ENCODE assay signal across 9 mouse cellular contexts in genomic region chr13:103751421-103751820, GRCm38 (mm10). TPM values are rescaled to one million over a fixed set of nuclear protein-coding genes. Genes with fewer than 3 reads are reported as not detected.
A peak's percentile ranks its signal among the peaks of the same experiment; 100 is the strongest.
DNase-seq lines count a peak whose midpoint lies in the region; ATAC-seq and TF ChIP-seq lines count a peak whose summit lies in the region.
"Had no signal": no experiment of that assay in that cellular context is flagged by ENCODE, and none has a peak within 500 bp of the region (broad histone marks: within the 10 kb centered on the region; RNA-seq: fewer than 3 reads in every experiment).

No protein-coding gene starts in this region.

- H3K27me3 ChIP-seq in lung, embryonic 14.5 days (ENCODE audit: insufficient read depth, low read length) = no peaks in the 10 kb centered on the region
- H3K27me3 ChIP-seq: midbrain, embryonic 12.5 days had no signal

- peak; percentile 62 for TF ChIP-seq CTCF in lung, embryonic 14.5 days (IDR thresholded peaks at IDR 0.05; ENCODE audit: low read depth)
- TF ChIP-seq CTCF in lung, adult 2 months (IDR thresholded peaks at IDR 0.05; ENCODE audit: insufficient read depth, low read length) = no peak

- H3K9ac ChIP-seq in lung, embryonic 14.5 days = no peak overlapping the region
- H3K9ac ChIP-seq: midbrain, embryonic 12.5 days had no signal

- no peak for TF ChIP-seq POLR2A in lung, adult 2 months (IDR thresholded peaks at IDR 0.05; ENCODE audit: borderline replicate concordance, extremely low read depth, low read depth, low read length)

- H3K4me1 ChIP-seq in lung, embryonic 14.5 days (ENCODE audit: insufficient read depth) = no peaks in the 10 kb centered on the region
- no peaks in the 10 kb centered on the region for H3K4me1 ChIP-seq in lung, adult 2 months (ENCODE audit: control insufficient read depth, insufficient read depth, low read length)
- H3K4me1 ChIP-seq: midbrain, embryonic 12.5 days had no signal

- H3K9me3 ChIP-seq in lung, embryonic 14.5 days (ENCODE audit: low read depth, low read length) = no peaks in the 10 kb centered on the region
- H3K9me3 ChIP-seq: midbrain, embryonic 12.5 days had no signal

- ATAC-seq in lung, embryonic 14.5 days (ENCODE audit: insufficient read depth) = no peak

- H3K27ac ChIP-seq in lung, embryonic 14.5 days (ENCODE audit: low read depth) = no peak overlapping the region
- H3K27ac ChIP-seq: midbrain, embryonic 12.5 days had no signal

- no peak overlapping the region for H3K4me2 ChIP-seq in lung, embryonic 14.5 days
- H3K4me2 ChIP-seq: midbrain, embryonic 12.5 days had no signal

- peak; percentile 12 for DNase-seq in gastrocnemius, postnatal 10 days
- DNase-seq in gastrocnemius, postnatal 25 days = no peak
- DNase-seq in lung, embryonic 14.5 days = peak; percentile 82
- DNase-seq in lung, adult 2 months = no peak
- DNase-seq in NIH3T3 (ENCODE audit: low read depth) = peak; percentile 76
- DNase-seq in kidney, postnatal 36 days = peak; percentile 43 to 66
- no peak for DNase-seq in ovary, postnatal 10 days (ENCODE audit: low spot score)
- no peak for DNase-seq in frontal cortex, postnatal 25 days (ENCODE audit: low spot score in 2 of 2)

- H3K4me3 ChIP-seq in lung, embryonic 14.5 days (ENCODE audit: low read depth, low read length) = no peak overlapping the region
- no peak overlapping the region for H3K4me3 ChIP-seq in lung, adult 2 months (replicated peaks; ENCODE audit: extremely low read depth, low read depth, low read length)
- H3K4me3 ChIP-seq: midbrain, embryonic 12.5 days had no signal

- H3K36me3 ChIP-seq in lung, embryonic 14.5 days (ENCODE audit: insufficient read depth) = peaks cover 81% of the 10 kb centered on the region

- 30% methylated on average over 3 of the region's 3 CpGs for WGBS in lung, embryonic 14.5 days
- 25% methylated on average over 3 of the region's 3 CpGs for WGBS in lung, adult 2 months

RNA-seq across cellular contexts. Expression of gene Srek1, which starts 23.0 kb away (rescaled TPM):
- 10 to 100 TPM; 25.5 to 43.0 TPM for total RNA-seq in gastrocnemius, postnatal 10 days (2021)
- 10 to 100 TPM; 18.3 to 19.2 TPM for total RNA-seq in gastrocnemius, postnatal 25 days (2021)
- 100 and 103 TPM in 2 replicates for polyA plus RNA-seq in lung, embryonic 14.5 days (2014; fragmentation: Nextera tagmentation; extraction: Ambion mirVana)
- 48.6 and 60.7 TPM in 2 replicates for polyA plus RNA-seq in lung, adult 2 months (2012; rRNA removed)

Comparison
In these comparisons a context has a peak if more than half of its experiments do, and no peak if none do; other contexts are left out.
1. DNase-seq: peak in gastrocnemius, postnatal 10 days (single experiment), lung, embryonic 14.5 days (single experiment), NIH3T3 (single experiment) and kidney, postnatal 36 days (2 of 2); none in gastrocnemius, postnatal 25 days (single experiment), lung, adult 2 months (single experiment), ovary, postnatal 10 days (single experiment) and frontal cortex, postnatal 25 days (0 of 2).